Comparison of ENCODE assay signal across 18 mouse cellular contexts in the genomic region with DNA sequence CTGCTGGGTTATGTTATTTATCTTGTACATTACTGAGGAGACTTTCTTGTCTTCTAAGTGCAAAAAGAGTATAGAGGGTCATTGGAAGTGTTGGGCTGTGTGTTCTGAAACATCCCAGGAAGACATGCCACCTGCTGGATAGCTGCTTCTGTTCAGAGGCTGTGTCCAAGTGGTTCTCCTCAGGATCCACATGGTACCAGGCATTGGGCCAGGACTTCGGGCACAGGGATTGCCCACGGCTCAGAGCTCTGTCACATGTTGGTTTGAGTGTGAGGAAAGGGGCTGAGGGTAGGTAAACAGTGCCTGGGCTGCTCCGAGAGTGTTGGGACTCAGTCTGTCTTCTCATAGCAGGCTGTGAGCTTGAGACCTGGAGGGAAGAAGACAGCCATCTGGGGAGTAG.
DNase-seq lines count a peak whose midpoint lies in the region; ATAC-seq lines count a peak whose summit lies in the region.
"Had no signal": no experiment of that assay in that cellular context is flagged by ENCODE, and none has a peak within 500 bp of the region (broad histone marks: within the 10 kb centered on the region; RNA-seq: fewer than 3 reads in every experiment).

No protein-coding gene starts in this region.

- no peaks in the 10 kb centered on the region for H3K36me3 ChIP-seq in heart, embryonic 11.5 days (ENCODE audit: control insufficient read depth, insufficient read depth, low read length)
- H3K36me3 ChIP-seq: forebrain, embryonic 12.5 days; heart, embryonic 13.5 days; hindbrain, embryonic 10.5 days; midbrain, embryonic 13.5 days; neural tube, embryonic 12.5 days had no signal

- peak; percentile 16 for DNase-seq in heart, postnatal 4 days
- DNase-seq in cerebellum, adult 18-20 months: peak; percentile 33 to 40
- peak; percentile 69 to 82 for DNase-seq in cerebellum, postnatal 25 days
- DNase-seq in adrenal gland, adult 8-10 months: no peak
- no peak for DNase-seq in thymus, adult 18-20 months
- DNase-seq: adrenal gland, adult 2 months; gastrocnemius, postnatal 25 days; liver had no signal

- peaks cover 7% of the 10 kb centered on the region; the same call in 1 of the 2 replicates for H3K4me1 ChIP-seq in heart, embryonic 11.5 days (ENCODE audit: control insufficient read depth, insufficient read depth, low read length)
- H3K4me1 ChIP-seq: forebrain, embryonic 12.5 days; hindbrain, embryonic 10.5 days; midbrain, embryonic 13.5 days; neural tube, embryonic 12.5 days had no signal

- H3K9me3 ChIP-seq in heart, embryonic 11.5 days (replicated peaks; ENCODE audit: control insufficient read depth, low read length): no peaks in the 10 kb centered on the region
- H3K9me3 ChIP-seq: forebrain, embryonic 12.5 days; heart, embryonic 13.5 days; hindbrain, embryonic 10.5 days; midbrain, embryonic 13.5 days; neural tube, embryonic 12.5 days had no signal

- H3K4me3 ChIP-seq in heart, embryonic 11.5 days (ENCODE audit: low read depth, low read length): no peak overlapping the region
- H3K4me3 ChIP-seq: forebrain, embryonic 12.5 days; heart, embryonic 13.5 days; hindbrain, embryonic 10.5 days; midbrain, embryonic 13.5 days; neural tube, embryonic 12.5 days had no signal

- ATAC-seq in heart, embryonic 11.5 days (replicated peaks; ENCODE audit: insufficient number of reproducible peaks, low FRiP score, low TSS enrichment): no peak
- 0 out of 2 replicates have a peak, but pooled peaks have one; percentile 31 for ATAC-seq in cerebellum, adult (ENCODE audit: insufficient number of reproducible peaks, low FRiP score, low TSS enrichment)
- ATAC-seq: hindbrain, postnatal 0 days; intestine, postnatal 0 days; lung, postnatal 0 days; midbrain, embryonic 13.5 days had no signal

- no peak overlapping the region for H3K4me2 ChIP-seq in heart, embryonic 11.5 days
- H3K4me2 ChIP-seq: forebrain, embryonic 12.5 days; heart, embryonic 13.5 days; midbrain, embryonic 13.5 days; neural tube, embryonic 12.5 days had no signal

- no peaks in the 10 kb centered on the region for H3K27me3 ChIP-seq in heart, embryonic 11.5 days (ENCODE audit: control insufficient read depth, insufficient read depth, low read length)
- H3K27me3 ChIP-seq: forebrain, embryonic 12.5 days; heart, embryonic 13.5 days; midbrain, embryonic 13.5 days; neural tube, embryonic 12.5 days had no signal

- H3K27ac ChIP-seq in heart, embryonic 11.5 days (ENCODE audit: low read depth, low read length): no peak overlapping the region
- H3K27ac ChIP-seq: forebrain, embryonic 12.5 days; heart, embryonic 13.5 days; hindbrain, embryonic 10.5 days; hindbrain, postnatal 0 days; midbrain, embryonic 13.5 days; neural tube, embryonic 12.5 days had no signal

- 64% methylated on average over 3 of the region's 3 CpGs for WGBS in heart, embryonic 11.5 days (ENCODE audit: insufficient replicate concordance)

- H3K9ac ChIP-seq in heart, embryonic 11.5 days (ENCODE audit: low read depth, low read length): no peak overlapping the region
- H3K9ac ChIP-seq: forebrain, embryonic 12.5 days; heart, embryonic 13.5 days; midbrain, embryonic 13.5 days; neural tube, embryonic 12.5 days had no signal

Comparison
In these comparisons a context has a peak if more than half of its experiments do, and no peak if none do; other contexts are left out.
1. DNase-seq: peak in heart, postnatal 4 days (single experiment), cerebellum, adult 18-20 months (2 of 2) and cerebellum, postnatal 25 days (2 of 2); none in adrenal gland, adult 8-10 months (single experiment) and thymus, adult 18-20 months (0 of 2).